Mouse (Mus musculus): ENCODE measurements around the gene Fam216a.

DNA sequence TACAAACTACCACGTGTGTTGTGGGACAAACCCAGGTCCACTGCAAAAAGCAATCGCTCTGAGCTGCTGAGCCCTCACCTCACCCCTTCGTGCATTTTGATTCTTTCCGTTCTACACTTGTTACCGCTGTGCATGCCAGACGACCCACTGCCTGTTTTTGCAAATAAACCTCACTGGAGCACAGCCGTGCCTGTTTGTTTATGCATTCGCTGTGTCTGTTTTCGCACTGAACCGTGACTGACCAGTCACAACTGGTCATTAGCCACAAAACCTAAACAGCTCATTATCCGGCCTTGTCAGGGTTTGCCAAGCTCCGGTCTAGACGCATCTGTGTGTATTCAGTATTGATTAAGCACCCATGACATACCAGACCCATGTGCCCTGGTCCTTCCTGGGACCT is 30.0 kb upstream of the Fam216a start:
- TF ChIP-seq CTCF (IDR thresholded peaks at IDR 0.05; ENCODE audit: extremely low read depth, insufficient read depth, insufficient read length, insufficient replicate concordance) (no peak), POLR2A (IDR thresholded peaks at IDR 0.05; ENCODE audit: low read depth, low read length) (no peak)

All from spleen, adult 2 months (tissue).